ENCODE assay signal across 11 mouse cellular contexts in the genomic region with DNA sequence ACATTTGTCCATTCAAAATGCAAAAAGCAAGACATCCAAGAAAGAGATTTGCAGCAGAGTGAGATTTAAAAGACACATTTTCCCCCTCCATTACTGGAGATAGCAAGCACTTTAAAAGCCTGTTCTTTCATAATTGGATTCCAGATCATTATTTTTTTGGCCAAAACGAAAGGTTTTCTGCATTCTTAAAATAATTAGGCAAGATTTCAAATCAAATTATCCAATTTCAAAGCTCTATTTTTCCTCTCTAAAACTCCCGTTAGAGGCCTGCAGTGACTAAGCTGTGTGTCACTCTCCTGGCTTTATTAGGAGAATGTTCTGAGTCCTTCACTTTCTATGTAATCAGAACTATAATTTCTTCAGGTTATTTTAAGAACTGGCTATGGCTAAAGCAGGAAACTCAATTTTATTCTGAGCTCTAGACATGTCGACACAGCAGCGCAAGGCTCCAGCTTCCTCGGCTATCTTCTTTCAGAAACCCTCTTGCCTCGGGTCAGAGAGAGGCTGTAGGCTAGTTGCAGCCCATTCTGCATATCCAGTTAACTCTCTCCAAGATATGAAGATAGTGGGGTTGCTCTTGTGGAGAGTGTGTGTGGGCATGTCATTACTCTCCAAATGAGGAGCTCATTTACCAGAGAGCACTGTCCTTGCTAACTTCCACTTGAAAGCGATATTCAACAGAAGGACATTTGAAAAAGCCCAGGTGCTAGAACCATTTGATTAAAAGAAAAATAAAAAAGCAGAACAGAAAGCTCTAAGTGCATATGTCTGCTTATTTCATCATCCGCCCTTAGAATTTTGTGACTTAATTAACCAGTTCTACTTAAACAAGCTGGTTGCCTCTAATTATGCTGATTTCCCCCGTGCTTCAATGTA.
A peak's percentile ranks its signal among the peaks of the same experiment; 100 is the strongest.
DNase-seq lines count a peak whose midpoint lies in the region; ATAC-seq and TF ChIP-seq lines count a peak whose summit lies in the region.
"Had no signal": no experiment of that assay in that cellular context is flagged by ENCODE, and none has a peak within 500 bp of the region (broad histone marks: within the 10 kb centered on the region; RNA-seq: fewer than 3 reads in every experiment).

No protein-coding gene starts in this region.

- H3K27me3 ChIP-seq in kidney, postnatal 0 days (ENCODE audit: insufficient read depth, low read length), result no peaks in the 10 kb centered on the region
- H3K27me3 ChIP-seq in heart, embryonic 13.5 days (replicated peaks), result no peaks in the 10 kb centered on the region
- no peaks in the 10 kb centered on the region for H3K27me3 ChIP-seq in kidney, adult 2 months (replicated peaks; ENCODE audit: control insufficient read depth, insufficient read depth, low read length)
- no peaks in the 10 kb centered on the region for H3K27me3 ChIP-seq in liver, embryonic 11.5 days (replicated peaks; ENCODE audit: control insufficient read depth, insufficient read depth, low read length)

- H3K4me2 ChIP-seq in kidney, postnatal 0 days (ENCODE audit: low read length), result no peak overlapping the region
- H3K4me2 ChIP-seq in heart, embryonic 13.5 days, result peak overlapping the region; percentile 58
- no peak overlapping the region for H3K4me2 ChIP-seq in liver, embryonic 11.5 days

- H3K9me3 ChIP-seq in kidney, postnatal 0 days (replicated peaks; ENCODE audit: low read length), result no peaks in the 10 kb centered on the region
- H3K9me3 ChIP-seq in heart, embryonic 13.5 days, result no peaks in the 10 kb centered on the region
- no peaks in the 10 kb centered on the region for H3K9me3 ChIP-seq in liver, embryonic 11.5 days (ENCODE audit: control insufficient read depth, low read length)

- no peaks in the 10 kb centered on the region for H3K4me1 ChIP-seq in kidney, postnatal 0 days (replicated peaks; ENCODE audit: insufficient read depth, low read length)
- peaks cover 65% of the 10 kb centered on the region for H3K4me1 ChIP-seq in heart, embryonic 13.5 days
- no peaks in the 10 kb centered on the region for H3K4me1 ChIP-seq in kidney, adult 2 months (ENCODE audit: control insufficient read depth, insufficient read depth, low read length)
- H3K4me1 ChIP-seq in liver, embryonic 11.5 days (replicated peaks; ENCODE audit: control insufficient read depth, insufficient read depth, low read length), result no peaks in the 10 kb centered on the region

- TF ChIP-seq POLR2A in kidney, adult 2 months (IDR thresholded peaks at IDR 0.05; ENCODE audit: low read depth, low read length), result no peak

- ATAC-seq in kidney, postnatal 0 days (replicated peaks; ENCODE audit: low FRiP score, low read depth), result no peak
- no peak for ATAC-seq in heart, embryonic 13.5 days (ENCODE audit: extremely low read depth, insufficient number of reproducible peaks, low FRiP score, low TSS enrichment)
- ATAC-seq in liver, embryonic 11.5 days (replicated peaks; ENCODE audit: low FRiP score), result no peak
- ATAC-seq: hindbrain, embryonic 16.5 days; Patski had no signal

- no peak overlapping the region for H3K4me3 ChIP-seq in kidney, postnatal 0 days (replicated peaks; ENCODE audit: low read depth, low read length)
- peak overlapping the region; percentile 28 for H3K4me3 ChIP-seq in heart, embryonic 13.5 days
- no peak overlapping the region for H3K4me3 ChIP-seq in kidney, adult 2 months (ENCODE audit: insufficient read depth, low read depth, low read length)
- H3K4me3 ChIP-seq in liver, embryonic 11.5 days (ENCODE audit: low read depth, low read length), result no peak overlapping the region

- no peak overlapping the region for H3K27ac ChIP-seq in kidney, postnatal 0 days
- H3K27ac ChIP-seq in heart, embryonic 13.5 days (replicated peaks), result peak overlapping the region; percentile 76
- H3K27ac ChIP-seq in kidney, adult 2 months (ENCODE audit: insufficient read depth, low read depth, low read length), result no peak overlapping the region
- H3K27ac ChIP-seq in liver, embryonic 11.5 days (ENCODE audit: low read depth, low read length), result no peak overlapping the region

- peak; percentile 12 for DNase-seq in kidney, postnatal 0 days (ENCODE audit: low spot score)
- DNase-seq in kidney, postnatal 4 days, result no peak
- peak; percentile 84 for DNase-seq in A20 (ENCODE audit: low read depth, low spot score)
- peak; percentile 69 for DNase-seq in brain, adult 2 months (ENCODE audit: low read depth, low spot score)
- no peak for DNase-seq in kidney, adult 2 months
- DNase-seq in liver, embryonic 11.5 days (ENCODE audit: low spot score), result no peak
- no peak for DNase-seq in left cerebral cortex, adult 11 months (ENCODE audit: low spot score)
- DNase-seq: thymus, postnatal 4 days had no signal

- H3K36me3 ChIP-seq in kidney, postnatal 0 days (ENCODE audit: insufficient read depth, low read length), result no peaks in the 10 kb centered on the region
- no peaks in the 10 kb centered on the region for H3K36me3 ChIP-seq in heart, embryonic 13.5 days
- H3K36me3 ChIP-seq in kidney, adult 2 months (ENCODE audit: control insufficient read depth, insufficient read depth, low read length), result no peaks in the 10 kb centered on the region
- no peaks in the 10 kb centered on the region for H3K36me3 ChIP-seq in liver, embryonic 11.5 days (ENCODE audit: control insufficient read depth, insufficient read depth, low read length)

- no peak overlapping the region for H3K9ac ChIP-seq in kidney, postnatal 0 days (ENCODE audit: low read depth, low read length)
- 0 out of 2 replicates have a peak overlapping the region, but pooled peaks have one; percentile 40 for H3K9ac ChIP-seq in heart, embryonic 13.5 days
- H3K9ac ChIP-seq in liver, embryonic 11.5 days (ENCODE audit: low read depth, low read length), result no peak overlapping the region

- no peak for TF ChIP-seq CTCF in kidney, postnatal 0 days (IDR thresholded peaks at IDR 0.05; ENCODE audit: low read depth)
- TF ChIP-seq CTCF in kidney, adult 2 months (conservative IDR thresholded peaks at IDR 0.05; ENCODE audit: insufficient read depth, insufficient read length, low read depth, low read length), result no peak

- 57% methylated on average over 9 of the region's 9 CpGs for WGBS in kidney, postnatal 0 days
- 39% methylated on average over 9 of the region's 9 CpGs for WGBS in heart, embryonic 13.5 days
- 57% methylated on average over 9 of the region's 9 CpGs for WGBS in kidney, adult 2 months
- 68% methylated on average over 9 of the region's 9 CpGs for WGBS in liver, embryonic 11.5 days

Comparison
In these comparisons a context has a peak if more than half of its experiments do, and no peak if none do; other contexts are left out.
1. DNase-seq: peak in kidney, postnatal 0 days (single experiment), A20 (single experiment) and brain, adult 2 months (single experiment); none in kidney, postnatal 4 days (0 of 2), kidney, adult 2 months (single experiment), liver, embryonic 11.5 days (single experiment) and left cerebral cortex, adult 11 months (single experiment).